Mouse (Mus musculus): ENCODE results near the gene Zfp683.

The Zfp683 gene

GRCm38 (mm10) chr4:134092382-134093288, 39.0 kb downstream of the Zfp683 start:
- peak; percentile 82 for DNase-seq (ENCODE audit: low spot score)

GRCm38 (mm10) chr4:134094004-134094564, 40.4 kb downstream of the Zfp683 start:
- DNase-seq (ENCODE audit: low spot score): no peak

- DNase-seq (ENCODE audit: low spot score): no peak
These were observed 41.4 kb downstream of the Zfp683 start, which contains the start of gene Cd52 for GRCm38 (mm10) chr4:134094923-134095547. Gene Cd52 (minus strand): TSS chr4:134095082.

GRCm38 (mm10) chr4:134096120-134096519, 42.5 kb downstream of the Zfp683 start:
- no peak for DNase-seq (ENCODE audit: low spot score)

GRCm38 (mm10) chr4:134097015-134097608, 43.5 kb downstream of the Zfp683 start:
- DNase-seq (ENCODE audit: low spot score): no peak

- no peak for DNase-seq (ENCODE audit: low spot score)
These were observed 45.0 kb downstream of the Zfp683 start for GRCm38 (mm10) chr4:134098628-134099027.

GRCm38 (mm10) chr4:134100245-134100644, 46.6 kb downstream of the Zfp683 start:
- no peak for DNase-seq (ENCODE audit: low spot score)

GRCm38 (mm10) chr4:134101979-134102741, 48.5 kb downstream of the Zfp683 start, which contains the start of gene Ubxn11:
Gene Ubxn11 (plus strand): TSS chr4:134102570.
- peak; percentile 93 for DNase-seq (ENCODE audit: low spot score)

- DNase-seq (ENCODE audit: low spot score): no peak
These were observed 49.1 kb downstream of the Zfp683 start for GRCm38 (mm10) chr4:134102742-134103119.

GRCm38 (mm10) chr4:134106105-134106504, 52.5 kb downstream of the Zfp683 start:
- DNase-seq (ENCODE audit: low spot score): no peak

- DNase-seq (ENCODE audit: low spot score): no peak
These were observed 54.1 kb downstream of the Zfp683 start for GRCm38 (mm10) chr4:134107730-134108129.

- no peak for DNase-seq (ENCODE audit: low spot score)
These were observed 54.6 kb downstream of the Zfp683 start for GRCm38 (mm10) chr4:134108196-134108595.

All from MN1 (cell line).